Comparison of ENCODE assay signal across 11 mouse cellular contexts in the genomic region with DNA sequence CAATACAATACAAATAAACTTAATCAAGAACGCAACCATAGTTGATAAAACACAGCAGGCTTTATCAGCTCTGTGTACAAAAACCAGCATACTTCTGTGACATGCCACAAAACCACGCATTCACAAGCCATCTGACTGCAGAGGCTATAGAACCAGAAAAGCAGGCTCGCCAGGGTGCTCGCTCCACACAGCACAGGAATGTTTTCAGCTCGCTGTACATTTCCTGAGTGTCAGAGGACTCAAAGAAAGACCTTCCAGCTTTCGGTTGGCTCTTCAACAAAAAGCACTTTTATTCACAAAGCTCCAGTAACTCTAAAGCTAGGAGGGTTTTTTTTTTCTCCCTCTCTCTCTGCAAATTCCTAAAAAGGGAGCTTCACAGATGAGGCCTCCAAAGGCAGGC. TPM values are rescaled to one million over a fixed set of nuclear protein-coding genes. Genes with fewer than 3 reads are reported as not detected.
DNase-seq lines count a peak whose midpoint lies in the region; ATAC-seq and TF ChIP-seq lines count a peak whose summit lies in the region.
"Had no signal": no experiment of that assay in that cellular context is flagged by ENCODE, and none has a peak within 500 bp of the region (broad histone marks: within the 10 kb centered on the region; RNA-seq: fewer than 3 reads in every experiment).

No protein-coding gene starts in this region.

- intact Hi-C loops in heart, adult 2 months (cut with DNase I) = no loop called here

- H3K4me1 ChIP-seq in forebrain, embryonic 11.5 days (replicated peaks; ENCODE audit: control insufficient read depth, insufficient read depth, low read length) = peaks cover 6% of the 10 kb centered on the region
- 0 out of 2 replicates have a peak, but pooled peaks cover 8% of the 10 kb centered on the region for H3K4me1 ChIP-seq in limb, embryonic 14.5 days (ENCODE audit: control insufficient read depth, insufficient read depth, low read length)
- peaks cover 12% of the 10 kb centered on the region for H3K4me1 ChIP-seq in olfactory bulb, adult 2 months (ENCODE audit: control insufficient read depth, insufficient read depth, low read length)
- no peaks in the 10 kb centered on the region for H3K4me1 ChIP-seq in heart, adult 2 months (ENCODE audit: control insufficient read depth, insufficient read depth, low read length)

- no peak for TF ChIP-seq POLR2A in limb, embryonic 14.5 days (IDR thresholded peaks at IDR 0.05; ENCODE audit: borderline replicate concordance, extremely low read depth, insufficient read depth, insufficient read length)
- no peak for TF ChIP-seq POLR2A in olfactory bulb, adult 2 months (IDR thresholded peaks at IDR 0.05; ENCODE audit: insufficient read depth, low read depth, low read length)
- no peak for TF ChIP-seq POLR2A in heart, adult 2 months (IDR thresholded peaks at IDR 0.05; ENCODE audit: insufficient read depth, low read depth, low read length)

- H3K27ac ChIP-seq in forebrain, embryonic 11.5 days (ENCODE audit: low read depth, low read length) = peak overlapping the region; percentile 0; the same call in 1 of the 2 replicates
- H3K27ac ChIP-seq in limb, embryonic 14.5 days (replicated peaks; ENCODE audit: low read depth, low read length) = peak overlapping the region; percentile 16
- 0 out of 2 replicates have a peak overlapping the region, but pooled peaks have one; percentile 47 for H3K27ac ChIP-seq in olfactory bulb, adult 2 months (ENCODE audit: insufficient read depth, low read depth, low read length)
- H3K27ac ChIP-seq in heart, adult 2 months = no peak overlapping the region
- H3K27ac ChIP-seq: macrophage had no signal

- peak; percentile 56 to 72 for DNase-seq in lung, adult 18-20 months
- DNase-seq in lung, postnatal 10 days = no peak
- no peak for DNase-seq in forebrain, embryonic 11.5 days (ENCODE audit: low spot score)
- peak; percentile 59 for DNase-seq in limb, embryonic 14.5 days (ENCODE audit: low spot score)
- no peak for DNase-seq in spleen, postnatal 14 days (ENCODE audit: low spot score in 2 of 2)
- DNase-seq in heart, adult 2 months = no peak
- DNase-seq in heart, adult 11 months = no peak
- DNase-seq: cerebellum, postnatal 14 days had no signal

- ATAC-seq in forebrain, embryonic 11.5 days (replicated peaks; ENCODE audit: low FRiP score) = peak; percentile 29; the same call in 1 of the 2 replicates
- ATAC-seq in limb, embryonic 14.5 days (ENCODE audit: low FRiP score, low read depth) = no peak

- H3K79me2 ChIP-seq in heart, adult 2 months (replicated peaks; ENCODE audit: control insufficient read depth, insufficient read depth, low read length) = no peaks in the 10 kb centered on the region

- no peaks in the 10 kb centered on the region for H3K9me3 ChIP-seq in forebrain, embryonic 11.5 days (ENCODE audit: control insufficient read depth, low read length)
- no peaks in the 10 kb centered on the region for H3K9me3 ChIP-seq in limb, embryonic 14.5 days (ENCODE audit: control insufficient read depth, low read length)
- H3K9me3 ChIP-seq: G1E had no signal

- H3K9ac ChIP-seq in forebrain, embryonic 11.5 days (ENCODE audit: low read length) = no peak overlapping the region
- H3K9ac ChIP-seq in limb, embryonic 14.5 days (ENCODE audit: low read depth, low read length, severe bottlenecking) = no peak overlapping the region
- no peak overlapping the region for H3K9ac ChIP-seq in heart, adult 2 months (ENCODE audit: low read depth, low read length)

- H3K4me2 ChIP-seq in forebrain, embryonic 11.5 days (ENCODE audit: low read depth, low read length, severe bottlenecking) = peak overlapping the region; percentile 9; the same call in 1 of the 2 replicates
- no peak overlapping the region for H3K4me2 ChIP-seq in limb, embryonic 14.5 days (replicated peaks; ENCODE audit: low read depth, low read length, severe bottlenecking)

- TF ChIP-seq EP300 in heart, adult 2 months (IDR thresholded peaks at IDR 0.05; ENCODE audit: insufficient read depth, low read depth, low read length) = no peak

- WGBS in forebrain, embryonic 11.5 days = 40% methylated on average over 6 of the region's 6 CpGs
- WGBS in limb, embryonic 14.5 days = 50% methylated on average over 6 of the region's 6 CpGs
- 29% methylated on average over 6 of the region's 6 CpGs for WGBS in olfactory bulb, adult 2 months
- WGBS in heart, adult 2 months = 47% methylated on average over 6 of the region's 6 CpGs

- H3K4me3 ChIP-seq in forebrain, embryonic 11.5 days (ENCODE audit: low read depth, low read length) = no peak overlapping the region
- no peak overlapping the region for H3K4me3 ChIP-seq in limb, embryonic 14.5 days (replicated peaks; ENCODE audit: low read length)
- no peak overlapping the region for H3K4me3 ChIP-seq in olfactory bulb, adult 2 months (ENCODE audit: insufficient read depth, low read depth, low read length)
- no peak overlapping the region for H3K4me3 ChIP-seq in heart, adult 2 months

- no peak for TF ChIP-seq CTCF in olfactory bulb, adult 2 months (IDR thresholded peaks at IDR 0.05; ENCODE audit: insufficient read depth, low read depth, low read length)
- no peak for TF ChIP-seq CTCF in heart, adult 2 months (IDR thresholded peaks at IDR 0.05)

- no peaks in the 10 kb centered on the region for H3K27me3 ChIP-seq in forebrain, embryonic 11.5 days (ENCODE audit: control insufficient read depth, insufficient read depth, low read length)
- H3K27me3 ChIP-seq in limb, embryonic 14.5 days (ENCODE audit: control insufficient read depth, insufficient read depth, low read length) = no peaks in the 10 kb centered on the region
- H3K27me3 ChIP-seq in heart, adult 2 months (ENCODE audit: control insufficient read depth, insufficient read depth, low read length) = no peaks in the 10 kb centered on the region

- H3K36me3 ChIP-seq in forebrain, embryonic 11.5 days (ENCODE audit: control insufficient read depth, insufficient read depth, low read length) = no peaks in the 10 kb centered on the region
- H3K36me3 ChIP-seq in limb, embryonic 14.5 days (ENCODE audit: control insufficient read depth, insufficient read depth, low read length) = no peaks in the 10 kb centered on the region
- H3K36me3 ChIP-seq in heart, adult 2 months (ENCODE audit: control insufficient read depth, insufficient read depth, low read length) = no peaks in the 10 kb centered on the region
- H3K36me3 ChIP-seq: G1E had no signal

RNA-seq across cellular contexts. Expression of gene Ptprj, which starts 53.9 kb away (rescaled TPM):
- 2.5 and 2.9 TPM in 2 replicates for polyA plus RNA-seq in forebrain, embryonic 11.5 days (2014; fragmentation: Nextera tagmentation; extraction: Ambion mirVana)
- polyA plus RNA-seq in limb, embryonic 14.5 days (2012; rRNA removed) = 3.9 and 4.0 TPM in 2 replicates
- polyA plus RNA-seq in limb, embryonic 14.5 days (2014; fragmentation: Nextera tagmentation; extraction: Ambion mirVana) = 2.7 and 3.2 TPM in 2 replicates
- 79.8 TPM in 1 of 2 replicates, not detected in the other for polyA plus RNA-seq in olfactory bulb, adult 2 months (2012; ENCODE audit: insufficient read depth, insufficient read length, low replicate concordance, missing spikeins)
- 10 to 100 TPM in 1 of 2 experiments, 1 to 10 TPM in 1; 7.4 to 10.5 TPM for total RNA-seq in heart, adult 2 months (2021)
- 3.7 and 4.8 TPM in 2 replicates for polyA plus RNA-seq in heart, adult 2 months (2012; rRNA removed)

Comparison
In these comparisons a context has a peak if more than half of its experiments do, and no peak if none do; other contexts are left out.
1. DNase-seq: peak in lung, adult 18-20 months (2 of 2) and limb, embryonic 14.5 days (single experiment); none in lung, postnatal 10 days (single experiment), forebrain, embryonic 11.5 days (single experiment), spleen, postnatal 14 days (0 of 2), heart, adult 2 months (0 of 2) and heart, adult 11 months (single experiment).